In the genomic region with DNA sequence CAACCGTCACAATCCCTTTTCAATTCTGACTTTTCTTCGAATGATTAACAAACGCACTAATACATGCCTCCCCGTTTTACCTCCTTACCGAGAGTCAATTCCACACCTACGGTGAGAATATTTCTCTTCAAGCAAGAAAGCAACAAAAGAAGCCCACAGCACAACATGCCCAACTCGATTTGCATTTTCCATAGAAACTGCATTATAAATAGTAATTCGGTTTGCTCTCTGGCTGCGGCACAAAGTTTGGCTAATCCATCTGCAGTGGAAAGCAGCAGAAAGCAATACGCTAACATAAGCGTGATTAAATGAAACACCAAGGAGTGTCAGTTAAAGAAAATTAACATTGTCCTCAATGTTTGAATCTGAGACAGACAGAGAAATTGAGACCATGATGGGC, we compare ENCODE assay signal across 21 mouse cellular contexts.
DNase-seq lines count a peak whose midpoint lies in the region; ATAC-seq and TF ChIP-seq lines count a peak whose summit lies in the region.
"Had no signal": no experiment of that assay in that cellular context is flagged by ENCODE, and none has a peak within 500 bp of the region (broad histone marks: within the 10 kb centered on the region; RNA-seq: fewer than 3 reads in every experiment).

No protein-coding gene starts in this region.

- H3K27me3 ChIP-seq in forebrain, embryonic 15.5 days = no peaks in the 10 kb centered on the region
- no peaks in the 10 kb centered on the region for H3K27me3 ChIP-seq in forebrain, embryonic 10.5 days (ENCODE audit: poor library complexity, severe bottlenecking)
- H3K27me3 ChIP-seq: embryonic facial prominence, embryonic 15.5 days; heart, embryonic 12.5 days; limb, embryonic 15.5 days; neural tube, embryonic 12.5 days had no signal

- H3K27ac ChIP-seq in forebrain, embryonic 15.5 days (replicated peaks) = peak overlapping the region; percentile 75
- H3K27ac ChIP-seq in forebrain, embryonic 10.5 days = no peak overlapping the region
- H3K27ac ChIP-seq in layer of hippocampus, adult 2 months = peak overlapping the region; percentile 92
- H3K27ac ChIP-seq: embryonic facial prominence, embryonic 15.5 days; kidney, postnatal 0 days; limb, embryonic 15.5 days; neural tube, embryonic 12.5 days had no signal

- no peak overlapping the region for H3K4me2 ChIP-seq in forebrain, embryonic 15.5 days (replicated peaks)
- H3K4me2 ChIP-seq: embryonic facial prominence, embryonic 15.5 days; heart, embryonic 12.5 days; limb, embryonic 15.5 days; neural tube, embryonic 12.5 days had no signal

- H3K9ac ChIP-seq in forebrain, embryonic 15.5 days (replicated peaks) = no peak overlapping the region
- H3K9ac ChIP-seq: embryonic facial prominence, embryonic 15.5 days; heart, embryonic 12.5 days; limb, embryonic 15.5 days; neural tube, embryonic 12.5 days had no signal

- no peak for DNase-seq in forebrain, embryonic 10.5 days (ENCODE audit: extremely low spot score, low spot score)
- DNase-seq in layer of hippocampus, adult 2 months (ENCODE audit: low spot score in 2 of 2) = peak in 1 of 2 experiments; percentile 52
- no peak for DNase-seq in layer of hippocampus, adult 9-10 months (ENCODE audit: low spot score)
- peak; percentile 75 for DNase-seq in brain, adult 2 months (ENCODE audit: low read depth, low spot score)
- peak; percentile 55 for DNase-seq in layer of hippocampus, adult 9-11 months
- no peak for DNase-seq in thymus, postnatal 25 days
- DNase-seq in heart, adult 9 months (ENCODE audit: low spot score in 2 of 2) = no peak
- DNase-seq: adrenal gland, postnatal 14 days; cerebellum, adult 18-20 months; cerebellum, postnatal 25 days; heart, postnatal 14 days; kidney, adult 18-20 months; thymus, adult 18-20 months had no signal

- no peak for TF ChIP-seq CTCF in layer of hippocampus, adult 2 months (conservative IDR thresholded peaks at IDR 0.05)

- no peaks in the 10 kb centered on the region for H3K9me3 ChIP-seq in forebrain, embryonic 15.5 days
- H3K9me3 ChIP-seq in forebrain, embryonic 10.5 days = no peaks in the 10 kb centered on the region
- H3K9me3 ChIP-seq: embryonic facial prominence, embryonic 15.5 days; heart, embryonic 12.5 days; limb, embryonic 15.5 days; neural tube, embryonic 12.5 days had no signal

- H3K4me1 ChIP-seq in forebrain, embryonic 15.5 days = peaks cover 58% of the 10 kb centered on the region
- peaks cover 20% of the 10 kb centered on the region for H3K4me1 ChIP-seq in forebrain, embryonic 10.5 days

- WGBS in forebrain, embryonic 15.5 days = 43% methylated on average over 11 of the region's 11 CpGs
- WGBS in forebrain, embryonic 10.5 days = 95% methylated on average over 11 of the region's 11 CpGs

- H3K36me3 ChIP-seq in forebrain, embryonic 15.5 days = no peaks in the 10 kb centered on the region
- no peaks in the 10 kb centered on the region for H3K36me3 ChIP-seq in forebrain, embryonic 10.5 days (replicated peaks)
- H3K36me3 ChIP-seq: embryonic facial prominence, embryonic 15.5 days; G1E; heart, embryonic 12.5 days; limb, embryonic 15.5 days; neural tube, embryonic 12.5 days had no signal

- no peak overlapping the region for H3K4me3 ChIP-seq in forebrain, embryonic 15.5 days
- no peak overlapping the region for H3K4me3 ChIP-seq in forebrain, embryonic 10.5 days
- H3K4me3 ChIP-seq in layer of hippocampus, adult 2 months = no peak overlapping the region
- H3K4me3 ChIP-seq: embryonic facial prominence, embryonic 15.5 days; heart, embryonic 12.5 days; limb, embryonic 15.5 days; neural tube, embryonic 12.5 days had no signal

- ATAC-seq in forebrain, embryonic 15.5 days (replicated peaks) = no peak
- ATAC-seq: lung, postnatal 0 days had no signal

Comparison
In these comparisons a context has a peak if more than half of its experiments do, and no peak if none do; other contexts are left out.
1. DNase-seq: peak in brain, adult 2 months (single experiment) and layer of hippocampus, adult 9-11 months (single experiment); none in forebrain, embryonic 10.5 days (single experiment), layer of hippocampus, adult 9-10 months (single experiment), thymus, postnatal 25 days (single experiment) and heart, adult 9 months (0 of 2).